Mouse (Mus musculus): ENCODE data around the gene Cdk14. TPM values are rescaled to one million over a fixed set of nuclear protein-coding genes. Genes with fewer than 3 reads are reported as not detected.

Cdk14 gene
- polyA plus RNA-seq, 1 experiment from 2014 or later: 13.8 TPM

GRCm38 (mm10) chr5:5360338-5360737, 59.8 kb downstream of the Cdk14 start:
- WGBS: 82% methylated on average over 5 of the region's 5 CpGs
- H3K27ac ChIP-seq: peak overlapping the region; percentile 74; the same call in 1 of the 2 replicates
- ATAC-seq (replicated peaks; ENCODE audit: low FRiP score): 0 out of 2 replicates have a peak, but pooled peaks have one; percentile 31

GRCm38 (mm10) chr5:5359915-5360314, 60.2 kb downstream of the Cdk14 start:
- H3K4me1 ChIP-seq: peaks cover 21% of the 10 kb centered on the region
- 28% methylated on average over 3 of the region's 3 CpGs for WGBS

More at GRCm38 (mm10) chr5:5360338-5360737, 59.8 kb downstream of the Cdk14 start:
- Histone ChIP-seq H3K4me2 (no peak overlapping the region), H3K4me1 (peaks cover 18% of the 10 kb centered on the region), H3K4me3 (replicated peaks) (no peak overlapping the region), H3K36me3 (peaks cover 3% of the 10 kb centered on the region; the same call in 1 of the 2 replicates), H3K27me3 (no peaks in the 10 kb centered on the region), H3K9ac (no peak overlapping the region), H3K9me3 (replicated peaks) (0 out of 2 replicates have a peak, but pooled peaks cover 3% of the 10 kb centered on the region)

GRCm38 (mm10) chr5:5359370-5359769, 60.7 kb downstream of the Cdk14 start:
- Histone ChIP-seq H3K27ac (peak overlapping the region; percentile 74; the same call in 1 of the 2 replicates), H3K9ac (no peak overlapping the region), H3K4me2 (no peak overlapping the region), H3K36me3 (peaks cover 3% of the 10 kb centered on the region; the same call in 1 of the 2 replicates), H3K9me3 (replicated peaks) (0 out of 2 replicates have a peak, but pooled peaks cover 3% of the 10 kb centered on the region), H3K4me1 (peaks cover 22% of the 10 kb centered on the region), H3K4me3 (replicated peaks) (no peak overlapping the region), H3K27me3 (no peaks in the 10 kb centered on the region)
- 97% methylated on average over 5 of the region's 5 CpGs for WGBS
- no peak for ATAC-seq (replicated peaks; ENCODE audit: low FRiP score)

More at GRCm38 (mm10) chr5:5359915-5360314, 60.2 kb downstream of the Cdk14 start:
- H3K4me2 ChIP-seq: no peak overlapping the region
- 0 out of 2 replicates have a peak, but pooled peaks cover 3% of the 10 kb centered on the region for H3K9me3 ChIP-seq (replicated peaks)
- H3K27me3 ChIP-seq: no peaks in the 10 kb centered on the region
- no peak overlapping the region for H3K4me3 ChIP-seq (replicated peaks)
- H3K36me3 ChIP-seq: peaks cover 3% of the 10 kb centered on the region; the same call in 1 of the 2 replicates
- H3K27ac ChIP-seq: peak overlapping the region; percentile 74
- no peak; the same call in 1 of the 2 replicates for ATAC-seq (replicated peaks; ENCODE audit: low FRiP score)
- no peak overlapping the region for H3K9ac ChIP-seq

GRCm38 (mm10) chr5:5358019-5358717, 61.9 kb downstream of the Cdk14 start:
- no peak overlapping the region for H3K27ac ChIP-seq
- H3K4me2 ChIP-seq: no peak overlapping the region
- no peak for ATAC-seq (replicated peaks; ENCODE audit: low FRiP score)

GRCm38 (mm10) chr5:5354684-5355368, 65.3 kb downstream of the Cdk14 start:
- no peak overlapping the region for H3K4me3 ChIP-seq (replicated peaks)
- H3K36me3 ChIP-seq: no peaks in the 10 kb centered on the region
- no peak overlapping the region for H3K27ac ChIP-seq
- no peaks in the 10 kb centered on the region for H3K27me3 ChIP-seq
- H3K4me1 ChIP-seq: peaks cover 21% of the 10 kb centered on the region
- ATAC-seq (replicated peaks; ENCODE audit: low FRiP score): peak; percentile 49
- no peaks in the 10 kb centered on the region for H3K9me3 ChIP-seq (replicated peaks)
- WGBS: 10% methylated on average over 5 of the region's 5 CpGs
- H3K4me2 ChIP-seq: no peak overlapping the region
- H3K9ac ChIP-seq: no peak overlapping the region

More at GRCm38 (mm10) chr5:5358019-5358717, 61.9 kb downstream of the Cdk14 start:
- Histone ChIP-seq H3K9ac (no peak overlapping the region), H3K4me1 (peaks cover 27% of the 10 kb centered on the region), H3K4me3 (replicated peaks) (no peak overlapping the region), H3K27me3 (no peaks in the 10 kb centered on the region), H3K36me3 (0 out of 2 replicates have a peak, but pooled peaks cover 3% of the 10 kb centered on the region), H3K9me3 (replicated peaks) (0 out of 2 replicates have a peak, but pooled peaks cover 3% of the 10 kb centered on the region)
- WGBS: 70% methylated on average over 18 of the region's 18 CpGs

DNA sequence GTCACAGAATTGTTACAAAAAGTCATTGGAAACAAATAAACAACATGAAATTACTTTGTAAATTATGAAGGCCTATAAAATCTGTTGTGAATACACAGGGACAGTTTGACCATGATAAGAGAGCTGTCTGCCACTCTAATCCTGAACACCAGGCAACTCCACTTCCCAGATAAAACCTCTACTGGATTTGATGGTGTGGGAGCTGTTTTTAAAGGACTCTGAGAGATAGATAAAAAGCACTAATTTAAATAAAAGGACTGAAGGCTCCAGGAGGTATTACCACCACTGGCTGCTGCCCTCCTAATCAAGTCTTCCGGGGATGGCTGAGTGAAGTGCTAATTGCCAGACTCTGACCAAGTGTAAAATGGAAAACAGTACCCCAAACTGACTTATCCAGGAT, 66.2 kb downstream of the Cdk14 start:
- H3K27ac ChIP-seq: no peak overlapping the region
- H3K36me3 ChIP-seq: no peaks in the 10 kb centered on the region
- peaks cover 20% of the 10 kb centered on the region for H3K4me1 ChIP-seq
- no peak overlapping the region for H3K9ac ChIP-seq
- no peaks in the 10 kb centered on the region for H3K9me3 ChIP-seq (replicated peaks)
- H3K4me3 ChIP-seq (replicated peaks): no peak overlapping the region
- no peak for ATAC-seq (replicated peaks; ENCODE audit: low FRiP score)
- no peak overlapping the region for H3K4me2 ChIP-seq
- no peaks in the 10 kb centered on the region for H3K27me3 ChIP-seq
- 9% methylated on average over 1 of the region's 1 CpGs for WGBS

- Histone ChIP-seq H3K27me3 (no peaks in the 10 kb centered on the region), H3K4me1 (peaks cover 20% of the 10 kb centered on the region), H3K27ac (no peak overlapping the region), H3K9me3 (replicated peaks) (no peaks in the 10 kb centered on the region), H3K36me3 (no peaks in the 10 kb centered on the region), H3K9ac (no peak overlapping the region), H3K4me2 (no peak overlapping the region), H3K4me3 (replicated peaks) (no peak overlapping the region)
- ATAC-seq (replicated peaks; ENCODE audit: low FRiP score): no peak
- WGBS: 90% methylated on average over 5 of the region's 5 CpGs
Observed at GRCm38 (mm10) chr5:5344646-5345045, 75.5 kb downstream of the Cdk14 start.

DNA sequence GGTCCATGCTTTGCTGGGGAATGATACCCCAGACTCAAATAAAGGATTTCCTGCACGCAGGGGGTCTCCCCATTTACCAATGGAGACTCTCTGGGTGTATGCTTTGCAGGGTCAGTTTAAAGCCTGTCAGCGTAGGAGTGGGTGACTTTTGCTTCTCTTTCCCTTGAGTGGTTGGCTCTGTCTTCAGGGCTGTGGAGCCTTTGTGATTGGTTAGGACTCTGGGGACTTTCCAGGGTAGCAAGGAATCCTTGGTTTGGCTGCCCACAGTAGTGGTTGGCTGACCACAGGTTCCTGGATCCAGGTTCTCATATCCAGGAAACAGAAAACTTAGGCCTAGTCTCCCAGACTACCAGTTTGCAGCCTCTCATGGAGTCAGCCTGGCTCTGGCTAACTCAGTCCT, 76.4 kb downstream of the Cdk14 start:
- no peaks in the 10 kb centered on the region for H3K9me3 ChIP-seq (replicated peaks)
- H3K4me3 ChIP-seq (replicated peaks): no peak overlapping the region
- no peaks in the 10 kb centered on the region for H3K36me3 ChIP-seq
- peaks cover 20% of the 10 kb centered on the region for H3K4me1 ChIP-seq
- no peak overlapping the region for H3K4me2 ChIP-seq
- no peak; the same call in 1 of the 2 replicates for ATAC-seq (replicated peaks; ENCODE audit: low FRiP score)
- 86% methylated on average over 2 of the region's 2 CpGs for WGBS
- H3K27me3 ChIP-seq: no peaks in the 10 kb centered on the region
- H3K27ac ChIP-seq: 0 out of 2 replicates have a peak overlapping the region, but pooled peaks have one; percentile 77
- H3K9ac ChIP-seq: no peak overlapping the region

- Histone ChIP-seq H3K27me3 (no peaks in the 10 kb centered on the region), H3K4me3 (replicated peaks) (no peak overlapping the region), H3K36me3 (no peaks in the 10 kb centered on the region), H3K9me3 (replicated peaks) (no peaks in the 10 kb centered on the region), H3K4me1 (peaks cover 20% of the 10 kb centered on the region), H3K9ac (no peak overlapping the region), H3K4me2 (no peak overlapping the region), H3K27ac (peak overlapping the region; percentile 77)
- peak; percentile 89 for ATAC-seq (replicated peaks; ENCODE audit: low FRiP score)
- 34% methylated on average over 2 of the region's 2 CpGs for WGBS
Observed at GRCm38 (mm10) chr5:5343267-5343666, 76.8 kb downstream of the Cdk14 start.

DNA sequence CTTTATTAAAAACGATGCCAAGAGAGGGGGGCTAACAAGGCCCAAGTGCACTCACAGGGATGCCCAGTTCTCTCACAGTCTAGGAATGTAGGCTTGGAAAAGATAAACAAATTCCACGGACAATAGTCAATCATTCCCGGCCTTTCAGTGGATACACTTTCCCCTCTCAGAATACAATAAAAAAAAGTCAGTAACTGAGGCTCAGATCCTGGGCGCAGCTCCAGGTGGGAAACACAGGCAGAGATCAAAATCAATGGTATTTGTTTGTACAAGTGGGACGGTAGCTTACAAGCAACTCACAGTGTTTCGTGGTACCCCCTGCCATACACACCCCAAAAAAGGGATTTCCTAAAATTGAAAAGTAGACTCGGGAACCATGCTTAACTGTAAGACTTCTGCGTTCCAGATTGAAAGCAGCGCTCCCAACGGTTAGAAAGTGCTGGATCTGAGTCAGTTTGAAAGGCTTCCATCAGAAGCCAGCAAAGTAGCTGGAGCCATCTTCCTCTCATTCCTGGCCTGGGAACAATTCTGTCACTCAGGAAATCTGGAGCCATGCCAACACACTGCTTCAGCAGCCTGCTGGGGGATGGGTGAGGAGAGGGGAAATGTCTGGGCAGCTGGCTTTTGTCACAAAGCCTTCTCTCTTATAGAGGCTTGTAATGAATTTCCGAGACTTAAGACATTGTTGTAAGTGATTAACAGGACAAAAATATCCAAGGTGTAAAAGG, 77.5 kb downstream of the Cdk14 start:
- H3K9ac ChIP-seq: no peak overlapping the region
- 43% methylated on average over 11 of the region's 11 CpGs for WGBS
- ATAC-seq (replicated peaks; ENCODE audit: low FRiP score): peak; percentile 93
- H3K36me3 ChIP-seq: no peaks in the 10 kb centered on the region
- 0 out of 2 replicates have a peak overlapping the region, but pooled peaks have one; percentile 7 for H3K27ac ChIP-seq
- H3K4me2 ChIP-seq: 0 out of 2 replicates have a peak overlapping the region, but pooled peaks have one; percentile 4
- no peak overlapping the region for H3K4me3 ChIP-seq (replicated peaks)
- peaks cover 20% of the 10 kb centered on the region for H3K4me1 ChIP-seq
- H3K27me3 ChIP-seq: no peaks in the 10 kb centered on the region
- H3K9me3 ChIP-seq (replicated peaks): no peaks in the 10 kb centered on the region

- 78% methylated on average over 8 of the region's 8 CpGs for WGBS
- Histone ChIP-seq H3K27ac (no peak overlapping the region), H3K9me3 (replicated peaks) (no peaks in the 10 kb centered on the region)
Observed at GRCm38 (mm10) chr5:5341611-5342010, 78.5 kb downstream of the Cdk14 start.

More at GRCm38 (mm10) chr5:5341611-5342010, 78.5 kb downstream of the Cdk14 start:
- Histone ChIP-seq H3K36me3 (no peaks in the 10 kb centered on the region), H3K4me1 (peaks cover 20% of the 10 kb centered on the region), H3K9ac (no peak overlapping the region), H3K27me3 (no peaks in the 10 kb centered on the region), H3K4me3 (replicated peaks) (no peak overlapping the region), H3K4me2 (no peak overlapping the region)
- no peak for ATAC-seq (replicated peaks; ENCODE audit: low FRiP score)
